Mouse (Mus musculus) adrenal gland, postnatal 36 days (tissue): ENCODE measurements at regions not wholly inside any gene's neighbourhood (a gene's known extent, or its start where the extent isn't known, plus 50 kb on each side); places are given as distances from the start of the nearest gene placed in this dataset.
"Not testable (repeated sequence)": the region's sequence is repeated elsewhere in the genome, so short reads cannot be mapped to it uniquely, and the experiment has no call there.

ENCODE experiments used
- DNase-seq, 2 experiments: peaks; one replicate each; pipeline ENCODE4 v3.0.0; 2021; ENCODE audit warnings: mixed read lengths in 1 of 2

DNA sequence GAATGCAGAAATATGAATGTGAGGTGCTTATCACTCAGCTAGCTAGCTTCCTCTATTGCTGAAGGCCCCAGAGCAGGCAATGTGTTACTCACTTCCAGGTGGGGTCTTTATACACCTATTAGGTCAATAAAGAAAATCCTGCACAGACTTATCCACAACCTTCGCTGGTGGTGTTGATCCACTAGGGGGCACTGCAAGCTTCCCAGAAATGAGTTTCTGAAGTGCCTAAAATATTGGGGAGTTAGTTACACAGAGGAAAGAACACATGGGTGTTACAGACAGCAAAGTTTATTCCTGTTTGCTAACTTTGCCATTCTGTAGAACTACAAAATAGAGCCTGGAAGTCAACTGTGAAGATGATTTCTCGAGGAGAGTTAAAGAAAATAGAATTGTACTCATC lies 836.9 kb downstream of the Dad1 start:
- not testable (repeated sequence) for DNase-seq

- DNase-seq: not testable (repeated sequence)
These were observed 846.2 kb downstream of the Dad1 start for GRCm38 (mm10) chr14:53407500-53408227.

GRCm38 (mm10) chr14:53390307-53390706 lies 863.6 kb downstream of the Dad1 start:
- DNase-seq: not testable (repeated sequence)

DNA sequence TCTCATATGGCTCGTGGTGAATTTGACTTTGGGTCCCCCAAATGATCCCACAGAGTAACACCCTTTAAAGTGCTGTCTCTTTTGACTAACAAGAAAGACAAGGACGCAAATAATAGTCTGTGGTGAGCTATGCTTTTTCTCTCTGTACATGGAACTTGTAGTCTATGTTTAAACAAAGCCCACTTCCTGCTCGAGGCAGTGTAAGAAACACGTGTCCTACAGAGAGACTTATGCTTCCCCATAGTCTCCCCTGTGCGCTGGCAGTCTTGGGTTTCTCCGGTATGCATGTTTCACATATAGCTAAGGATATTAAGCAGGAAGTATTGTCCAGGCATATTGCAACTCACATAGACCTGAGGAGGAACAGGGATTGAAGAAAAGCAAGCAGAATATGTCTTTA lies 879.0 kb upstream of the Olfr1507 start:
- DNase-seq: not testable (repeated sequence)

DNA sequence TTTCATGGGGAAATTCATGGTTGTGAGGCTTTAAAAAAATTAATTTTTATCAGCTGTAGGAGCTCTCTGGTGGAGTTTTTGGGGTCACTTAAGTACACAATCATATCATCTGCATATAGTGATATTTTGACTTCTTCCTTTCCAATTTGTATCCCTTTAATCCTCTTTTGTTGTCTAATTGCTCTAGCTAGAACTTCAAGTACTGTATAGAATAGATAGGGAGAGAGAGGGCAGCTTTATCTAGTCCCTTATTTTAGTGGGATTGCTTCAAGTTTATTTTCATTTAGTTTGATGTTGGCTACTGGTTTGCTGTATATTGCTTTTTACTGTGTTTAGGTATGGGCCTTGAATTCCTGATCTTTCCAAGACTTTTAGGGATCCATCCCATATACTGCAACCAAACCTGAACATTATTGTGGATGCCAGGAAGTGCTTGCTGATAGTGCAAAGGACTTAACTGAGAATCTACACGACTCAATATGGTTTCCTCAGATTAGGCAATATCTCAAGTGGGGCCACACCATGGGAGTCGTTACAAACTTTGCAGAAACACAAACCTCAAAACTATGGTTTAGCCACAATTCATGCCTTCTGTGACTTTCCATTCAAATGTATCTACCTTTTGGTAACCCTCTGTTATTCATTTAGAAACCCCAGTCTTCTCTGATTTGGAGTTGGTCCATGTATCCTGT lies 878.4 kb upstream of the Olfr1507 start:
- not testable (repeated sequence) for DNase-seq

DNA sequence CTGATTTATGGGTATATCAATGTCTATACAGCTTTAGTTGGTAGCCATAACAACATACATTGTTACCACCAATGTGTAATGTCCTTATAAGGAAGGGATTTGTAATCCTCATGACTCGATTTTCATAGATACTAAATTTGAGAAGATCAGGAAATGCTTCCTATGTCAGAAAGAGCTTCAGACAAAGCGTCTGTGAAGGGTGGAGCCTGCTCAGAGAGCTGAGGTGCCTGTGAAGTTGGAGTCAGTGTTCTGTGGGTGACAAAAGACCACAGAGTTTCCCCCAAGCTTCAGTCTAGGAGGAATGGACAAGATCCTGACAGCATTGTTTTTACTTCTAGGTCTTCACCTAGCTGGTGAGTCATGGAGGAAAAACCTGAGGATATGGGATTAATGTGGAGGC lies 874.2 kb upstream of the Olfr1507 start:
- no peak for DNase-seq

DNA sequence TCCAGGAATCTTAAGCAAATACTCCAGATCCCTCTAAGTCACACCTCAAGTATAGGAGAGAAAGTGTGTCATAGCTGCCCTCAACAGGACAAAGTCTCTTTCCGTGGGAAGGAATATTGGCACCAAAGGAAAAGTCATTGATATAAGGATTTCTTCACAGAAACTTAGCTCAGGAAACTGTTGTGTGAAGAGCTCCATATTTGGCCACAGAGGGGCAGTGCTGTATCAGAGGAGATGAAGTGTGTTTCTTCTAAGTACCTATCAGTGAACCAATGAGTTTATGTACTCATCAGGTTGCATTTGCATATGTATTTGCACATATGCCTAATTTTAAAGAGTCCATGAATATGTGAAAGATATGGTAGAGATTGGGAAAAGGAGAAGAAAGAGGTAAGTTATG lies 871.9 kb upstream of the Olfr1507 start:
- DNase-seq: not testable (repeated sequence)

GRCm38 (mm10) chr14:53363995-53364394 lies 868.4 kb upstream of the Olfr1507 start:
- not testable (repeated sequence) for DNase-seq

DNA sequence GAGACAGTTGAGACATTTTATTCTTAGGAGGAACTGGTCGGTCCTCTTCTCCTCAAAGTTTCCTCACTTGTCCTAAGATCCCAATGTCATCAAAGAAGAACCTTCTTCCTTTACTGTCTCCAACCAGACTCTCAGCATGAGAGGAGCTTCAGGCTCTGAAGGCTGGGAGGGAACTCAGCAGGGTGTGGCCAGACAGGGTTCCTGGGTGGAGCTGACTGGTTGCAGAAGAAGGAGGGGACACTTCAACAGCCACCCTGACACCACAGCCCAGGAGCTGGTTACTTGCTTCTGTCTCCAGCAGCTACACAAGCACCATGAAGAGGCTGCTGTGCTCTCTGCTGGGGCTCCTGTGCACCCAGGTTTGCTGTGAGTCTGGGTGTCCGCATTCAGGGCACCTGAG lies 866.5 kb upstream of the Olfr1507 start:
- not testable (repeated sequence) for DNase-seq

GRCm38 (mm10) chr14:53357498-53357897 lies 861.9 kb upstream of the Olfr1507 start:
- not testable (repeated sequence) for DNase-seq

- not testable (repeated sequence) for DNase-seq
These were observed 861.2 kb upstream of the Olfr1507 start for GRCm38 (mm10) chr14:53356783-53357182.

DNA sequence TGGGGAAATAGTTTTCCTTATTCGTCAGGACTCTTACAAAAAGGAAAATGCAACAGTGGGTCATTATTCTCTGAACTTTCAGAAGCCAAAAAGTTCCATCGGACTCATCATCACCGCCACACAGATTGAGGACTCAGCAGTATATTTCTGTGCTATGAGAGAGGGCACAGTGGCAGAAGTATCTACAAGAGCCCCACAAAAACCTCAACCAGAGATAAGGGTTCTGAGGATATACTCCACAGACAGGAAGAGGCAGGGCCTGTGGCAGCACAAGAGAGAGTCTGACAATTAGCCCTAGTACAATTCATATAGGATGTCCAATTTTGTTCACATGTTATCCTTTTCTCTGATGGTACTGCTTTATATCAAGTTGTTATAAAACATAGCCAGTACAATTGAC lies 855.9 kb upstream of the Olfr1507 start:
- not testable (repeated sequence) for DNase-seq

- not testable (repeated sequence) for DNase-seq
These were observed 855.2 kb upstream of the Olfr1507 start for GRCm38 (mm10) chr14:53350780-53351179.

- DNase-seq: not testable (repeated sequence)
These were observed 853.6 kb upstream of the Olfr1507 start for GRCm38 (mm10) chr14:53349111-53349510.

GRCm38 (mm10) chr14:53345568-53345967 lies 850.0 kb upstream of the Olfr1507 start:
- peak; percentile 0 to 4 for DNase-seq

- not testable (repeated sequence) for DNase-seq
These were observed 848.3 kb upstream of the Olfr1507 start for GRCm38 (mm10) chr14:53343849-53344248.

- DNase-seq: not testable (repeated sequence)
These were observed 843.6 kb upstream of the Olfr1507 start for GRCm38 (mm10) chr14:53339167-53339566.

DNA sequence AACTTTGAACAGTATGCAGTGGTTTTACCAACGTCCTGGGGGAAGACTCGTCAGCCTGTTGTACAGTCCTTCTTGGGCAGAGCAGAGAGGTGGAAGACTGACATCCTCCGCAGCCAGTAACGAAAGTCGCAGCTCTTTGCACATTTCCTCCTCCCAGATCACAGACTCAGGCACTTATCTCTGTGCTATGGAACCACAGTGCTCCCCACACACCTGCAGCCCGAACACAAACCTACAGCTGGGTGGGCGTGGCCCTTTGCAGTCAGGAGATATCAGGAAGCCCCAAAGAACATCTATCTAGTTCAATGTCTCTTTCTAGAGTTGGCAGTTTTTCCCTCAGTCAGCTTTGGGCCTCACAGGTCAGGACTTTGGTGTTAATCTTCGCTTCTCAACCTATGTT lies 841.9 kb upstream of the Olfr1507 start:
- DNase-seq: not testable (repeated sequence)

- not testable (repeated sequence) for DNase-seq
These were observed 841.2 kb upstream of the Olfr1507 start for GRCm38 (mm10) chr14:53336705-53337104.

GRCm38 (mm10) chr14:53334451-53334850 lies 838.9 kb upstream of the Olfr1507 start:
- not testable (repeated sequence) for DNase-seq

GRCm38 (mm10) chr14:53331153-53331552 lies 835.6 kb upstream of the Olfr1507 start:
- not testable (repeated sequence) for DNase-seq

DNA sequence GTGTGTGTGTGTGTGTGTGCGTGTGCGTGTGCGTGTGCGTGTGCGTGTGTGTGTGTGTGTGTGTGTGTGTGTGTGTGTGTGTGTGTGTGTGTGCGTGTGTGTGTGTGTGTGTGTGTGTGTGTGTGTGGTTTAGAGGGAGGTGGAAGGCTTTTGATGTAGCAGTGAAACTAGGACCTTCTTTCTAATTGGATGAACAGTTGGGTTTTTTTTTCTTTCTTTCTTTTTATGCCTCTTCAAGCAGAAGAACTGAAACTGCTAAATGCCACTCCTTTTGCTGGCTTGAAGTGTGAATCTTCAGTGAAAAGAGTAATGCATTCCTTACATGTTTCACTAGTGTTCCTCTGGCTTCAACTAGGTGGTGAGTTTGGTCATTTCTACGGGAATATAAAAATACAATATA lies 828.8 kb upstream of the Olfr1507 start:
- DNase-seq: not testable (repeated sequence)
